Mouse (Mus musculus) neural tube, embryonic 15.5 days (tissue): ENCODE data around the gene Prss22. TPM values are rescaled to one million over a fixed set of nuclear protein-coding genes. Genes with fewer than 3 reads are reported as not detected.
A peak's percentile ranks its signal among the peaks of the same experiment; 100 is the strongest.

Experiments
- ATAC-seq: fragments of 200-750 bp; cut with Nextera tagmentation; 2 replicates; pipeline ENCODE4 v1.8.0; 2017; ENCODE audit warnings: mild to moderate bottlenecking, moderate TSS enrichment, moderate library complexity; ENCODE audit not compliant: low FRiP score
- H3K27ac ChIP-seq: fragments of 300-500 bp; sonication (generic); replicated peaks from 2 replicates; pipeline ENCODE4 v1.5.1; 2015; ENCODE audit warnings: mild to moderate bottlenecking, inconsistent platforms
- H3K27me3 ChIP-seq: fragments of 300-500 bp; sonication (generic); replicated peaks from 2 replicates; pipeline ENCODE4 v1.6.1; 2015; ENCODE audit warnings: inconsistent platforms
- H3K36me3 ChIP-seq: fragments of 300-500 bp; sonication (generic); 2 replicates; pipeline ENCODE4 v1.6.1; 2015; ENCODE audit warnings: inconsistent platforms
- H3K4me1 ChIP-seq: fragments of 300-500 bp; sonication (generic); 2 replicates; pipeline ENCODE4 v1.6.1; 2015; ENCODE audit warnings: inconsistent platforms
- H3K4me2 ChIP-seq: fragments of 300-500 bp; sonication (generic); 2 replicates; pipeline ENCODE4 v1.6.1; 2015; ENCODE audit warnings: inconsistent platforms, mild to moderate bottlenecking, moderate library complexity
- H3K4me3 ChIP-seq: fragments of 300-500 bp; sonication (generic); replicated peaks from 2 replicates; pipeline ENCODE4 v1.5.1; 2015; ENCODE audit warnings: mild to moderate bottlenecking, inconsistent platforms
- H3K9ac ChIP-seq: fragments of 300-500 bp; sonication (generic); replicated peaks from 2 replicates; pipeline ENCODE4 v1.6.1; 2015; ENCODE audit warnings: mild to moderate bottlenecking, inconsistent platforms
- H3K9me3 ChIP-seq: fragments of 300-500 bp; sonication (generic); replicated peaks from 2 replicates; pipeline ENCODE4 v1.6.1; 2016; ENCODE audit warnings: inconsistent platforms
- WGBS: fragments of 180-500 bp; shearing (Covaris S2); methylation state at CpG from one replicate; pipeline ENCODE4 v1.1.7; 2015; ENCODE audit warnings: mixed read lengths; 5-methylcytosine and 5-hydroxymethylcytosine counted together
- polyA plus RNA-seq: library from polyadenylated mRNA; unstranded; fragments of >200 nt; fragmentation: Nextera tagmentation; extraction: Ambion mirVana; gene quantifications from 2 replicates; pipeline ENCODE4 v1.2.1, GENCODE M21; 2015

The Prss22 gene
- polyA plus RNA-seq, 1 experiment from 2014 or later: not detected

DNA sequence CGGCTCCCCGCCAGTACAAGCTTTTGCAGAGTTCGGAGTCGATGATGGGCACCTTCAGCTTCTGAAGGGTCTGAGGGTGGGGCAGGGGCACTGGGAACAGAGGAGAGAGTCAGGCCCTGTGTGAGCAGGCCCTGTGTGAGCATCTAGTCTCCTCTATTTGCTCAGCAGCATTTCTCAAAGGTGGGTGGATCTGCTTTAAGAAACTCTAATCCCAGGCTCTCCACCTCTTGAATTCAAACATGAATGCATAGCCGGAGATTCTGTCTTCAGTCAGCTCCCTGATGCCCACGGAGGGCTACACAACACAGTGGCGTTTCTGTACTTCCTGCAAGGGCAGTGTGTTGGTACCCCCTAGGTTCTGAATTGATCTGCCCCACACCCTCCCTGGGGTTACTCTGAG lies 3.2 kb downstream of the Prss22 start:
- 76% methylated on average over 7 of the region's 7 CpGs for WGBS
- Histone ChIP-seq H3K9ac (no peak overlapping the region), H3K27ac (no peak overlapping the region), H3K9me3 (no peaks in the 10 kb centered on the region), H3K4me1 (peaks cover 10% of the 10 kb centered on the region), H3K27me3 (0 out of 2 replicates have a peak, but pooled peaks cover 3% of the 10 kb centered on the region), H3K4me2 (no peak overlapping the region), H3K4me3 (no peak overlapping the region), H3K36me3 (no peaks in the 10 kb centered on the region)
- no peak for ATAC-seq

- H3K4me1 ChIP-seq: peaks cover 10% of the 10 kb centered on the region
- peak; percentile 83 for ATAC-seq
- H3K4me2 ChIP-seq: peak overlapping the region; percentile 63
- 0 out of 2 replicates have a peak, but pooled peaks cover 3% of the 10 kb centered on the region for H3K27me3 ChIP-seq
- H3K27ac ChIP-seq: peak overlapping the region; percentile 60; the same call in 1 of the 2 replicates
- no peaks in the 10 kb centered on the region for H3K36me3 ChIP-seq
- no peaks in the 10 kb centered on the region for H3K9me3 ChIP-seq
- H3K4me3 ChIP-seq: peak overlapping the region; percentile 34
- peak overlapping the region; percentile 47 for H3K9ac ChIP-seq
- 10% methylated on average over 31 of the region's 31 CpGs for WGBS
Observed at GRCm38 (mm10) chr17:23993559-23994428, 4.1 kb downstream of the Prss22 start.

DNA sequence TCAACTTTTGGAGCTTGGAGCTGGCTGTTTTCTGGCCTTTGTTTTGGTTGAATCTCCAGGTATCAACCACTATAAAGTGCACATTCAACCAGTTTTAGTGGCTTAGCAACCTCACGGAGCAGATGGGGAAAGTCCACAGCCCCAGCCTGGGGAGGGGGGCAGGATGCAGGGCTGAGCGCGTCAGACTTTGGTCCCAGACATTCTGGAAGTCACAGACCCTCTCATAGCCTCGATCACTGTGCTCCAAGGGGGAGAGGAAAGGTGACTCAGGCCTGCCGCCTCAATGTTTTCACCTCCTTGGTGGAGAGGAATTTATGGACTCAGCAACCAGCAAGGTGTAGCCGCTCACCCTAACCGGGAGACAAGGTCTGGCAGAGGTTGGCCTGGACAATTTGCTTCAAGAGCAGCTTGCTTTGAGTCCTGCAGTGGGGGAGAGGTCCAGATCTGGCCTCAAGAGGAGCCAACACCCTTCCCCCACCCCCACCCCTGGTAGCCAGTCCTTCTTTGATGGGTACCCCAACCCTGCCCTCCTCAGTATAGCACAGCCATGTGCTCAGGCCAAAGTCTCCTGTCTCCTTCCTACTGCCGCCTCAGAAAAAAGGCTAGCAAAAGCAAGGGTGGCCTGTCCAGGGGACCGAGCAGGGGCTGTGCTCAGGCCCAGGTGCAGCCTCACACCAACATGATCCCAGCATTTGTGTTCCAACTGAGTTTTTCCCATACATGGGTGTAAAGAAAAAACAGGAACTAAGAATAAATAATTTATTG lies 4.9 kb downstream of the Prss22 start:
- H3K27ac ChIP-seq: peak overlapping the region; percentile 60

GRCm38 (mm10) chr17:23989802-23990201 lies 8.1 kb downstream of the Prss22 start:
- H3K27ac ChIP-seq: no peak overlapping the region
- H3K4me1 ChIP-seq: peaks cover 10% of the 10 kb centered on the region
- no peak overlapping the region for H3K9ac ChIP-seq
- H3K9me3 ChIP-seq: no peaks in the 10 kb centered on the region
- no peaks in the 10 kb centered on the region for H3K36me3 ChIP-seq
- no peak for ATAC-seq
- 0 out of 2 replicates have a peak, but pooled peaks cover 3% of the 10 kb centered on the region for H3K27me3 ChIP-seq
- WGBS: 38% methylated on average over 2 of the region's 2 CpGs
- no peak overlapping the region for H3K4me3 ChIP-seq
- no peak overlapping the region for H3K4me2 ChIP-seq

More for the DNA sequence above, 4.9 kb downstream of the Prss22 start:
- Histone ChIP-seq H3K27me3 (0 out of 2 replicates have a peak, but pooled peaks cover 3% of the 10 kb centered on the region), H3K9me3 (no peaks in the 10 kb centered on the region), H3K4me2 (peak overlapping the region; percentile 63), H3K9ac (0 out of 2 replicates have a peak overlapping the region, but pooled peaks have one; percentile 47), H3K4me1 (peaks cover 10% of the 10 kb centered on the region), H3K36me3 (no peaks in the 10 kb centered on the region), H3K4me3 (peak overlapping the region; percentile 34)
- WGBS: 72% methylated on average over 9 of the region's 9 CpGs
- ATAC-seq: peak; percentile 67

- Histone ChIP-seq H3K9me3 (no peaks in the 10 kb centered on the region), H3K9ac (no peak overlapping the region), H3K4me2 (no peak overlapping the region), H3K27me3 (no peaks in the 10 kb centered on the region), H3K36me3 (no peaks in the 10 kb centered on the region), H3K27ac (no peak overlapping the region), H3K4me3 (no peak overlapping the region), H3K4me1 (no peaks in the 10 kb centered on the region)
- WGBS: 95% methylated on average over 1 of the region's 1 CpGs
- no peak for ATAC-seq
Observed at GRCm38 (mm10) chr17:23984989-23985388, 12.9 kb downstream of the Prss22 start.

GRCm38 (mm10) chr17:23982912-23983311 lies 15.0 kb downstream of the Prss22 start:
- no peak for ATAC-seq
- 53% methylated on average over 4 of the region's 4 CpGs for WGBS

GRCm38 (mm10) chr17:23980297-23980909 lies 17.5 kb downstream of the Prss22 start, which contains the start of gene Prss30:
Gene Prss30 (minus strand): TSS chr17:23980566.
- H3K27ac ChIP-seq: no peak within 1 kb of the TSS
- H3K27me3 ChIP-seq: no peaks in the 10 kb centered on the region
- no peak within 1 kb of the TSS for H3K4me2 ChIP-seq
- no peak within 1 kb of the TSS for H3K9ac ChIP-seq
- no peak for ATAC-seq
- no peak within 1 kb of the TSS for H3K4me3 ChIP-seq
- H3K9me3 ChIP-seq: no peaks in the 10 kb centered on the region
- WGBS: 76% methylated on average over 10 of the region's 10 CpGs
- H3K36me3 ChIP-seq: no peaks in the 10 kb centered on the region
- H3K4me1 ChIP-seq: no peaks in the 10 kb centered on the region

More at GRCm38 (mm10) chr17:23982912-23983311, 15.0 kb downstream of the Prss22 start:
- no peak overlapping the region for H3K9ac ChIP-seq
- H3K36me3 ChIP-seq: no peaks in the 10 kb centered on the region
- no peak overlapping the region for H3K4me2 ChIP-seq
- no peaks in the 10 kb centered on the region for H3K27me3 ChIP-seq
- no peaks in the 10 kb centered on the region for H3K4me1 ChIP-seq
- no peak overlapping the region for H3K4me3 ChIP-seq
- H3K9me3 ChIP-seq: no peaks in the 10 kb centered on the region
- no peak overlapping the region for H3K27ac ChIP-seq

DNA sequence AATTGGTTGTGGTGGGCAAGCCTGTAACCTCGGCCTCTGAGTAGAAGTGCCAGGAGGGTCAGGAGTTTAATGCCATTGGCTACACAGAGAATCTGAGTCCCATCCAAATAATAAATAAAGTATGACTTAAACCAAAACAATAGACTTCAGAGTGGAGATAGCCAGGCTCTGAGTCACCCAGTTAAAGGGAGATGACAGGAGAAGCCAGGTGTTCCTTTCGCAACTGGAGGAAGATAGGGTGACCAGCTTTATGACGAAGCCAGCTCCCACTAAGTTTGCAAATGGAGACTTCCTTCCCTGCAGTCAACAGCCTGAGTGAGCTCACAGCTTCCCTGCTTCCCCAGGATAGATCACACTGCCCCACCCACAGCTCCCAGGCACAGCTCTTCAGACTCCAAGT lies 18.4 kb downstream of the Prss22 start:
- Histone ChIP-seq H3K4me1 (no peaks in the 10 kb centered on the region), H3K9ac (no peak overlapping the region), H3K27me3 (no peaks in the 10 kb centered on the region), H3K4me3 (no peak overlapping the region), H3K4me2 (no peak overlapping the region), H3K9me3 (no peaks in the 10 kb centered on the region), H3K36me3 (no peaks in the 10 kb centered on the region), H3K27ac (no peak overlapping the region)
- ATAC-seq: no peak
- WGBS: 77% methylated on average over 3 of the region's 3 CpGs

- WGBS: 80% methylated on average over 4 of the region's 4 CpGs
- H3K4me3 ChIP-seq: no peak overlapping the region
- H3K4me2 ChIP-seq: no peak overlapping the region
- H3K27ac ChIP-seq: no peak overlapping the region
- ATAC-seq: no peak
- H3K9me3 ChIP-seq: no peaks in the 10 kb centered on the region
- H3K27me3 ChIP-seq: no peaks in the 10 kb centered on the region
- H3K36me3 ChIP-seq: no peaks in the 10 kb centered on the region
- H3K4me1 ChIP-seq: no peaks in the 10 kb centered on the region
- no peak overlapping the region for H3K9ac ChIP-seq
Observed at GRCm38 (mm10) chr17:23976665-23977064, 21.2 kb downstream of the Prss22 start.

GRCm38 (mm10) chr17:23971315-23971714 lies 26.6 kb downstream of the Prss22 start:
- H3K9ac ChIP-seq: no peak overlapping the region
- H3K4me1 ChIP-seq: no peaks in the 10 kb centered on the region
- no peak overlapping the region for H3K4me3 ChIP-seq
- H3K27me3 ChIP-seq: no peaks in the 10 kb centered on the region
- H3K9me3 ChIP-seq: no peaks in the 10 kb centered on the region
- no peak overlapping the region for H3K4me2 ChIP-seq
- no peak for ATAC-seq
- no peak overlapping the region for H3K27ac ChIP-seq
- H3K36me3 ChIP-seq: no peaks in the 10 kb centered on the region
- 86% methylated on average over 9 of the region's 9 CpGs for WGBS

- Histone ChIP-seq H3K36me3 (no peaks in the 10 kb centered on the region), H3K27me3 (no peaks in the 10 kb centered on the region), H3K9ac (no peak overlapping the region), H3K4me2 (no peak overlapping the region), H3K9me3 (no peaks in the 10 kb centered on the region), H3K27ac (no peak overlapping the region), H3K4me3 (no peak overlapping the region), H3K4me1 (no peaks in the 10 kb centered on the region)
- ATAC-seq: no peak
- 4% methylated on average over 1 of the region's 1 CpGs for WGBS
Observed at GRCm38 (mm10) chr17:23969231-23969630, 28.7 kb downstream of the Prss22 start.
